Mouse (Mus musculus) right cerebral cortex, postnatal 10 days (tissue): ENCODE results near the gene Ccdc159.
A peak's percentile ranks its signal among the peaks of the same experiment; 100 is the strongest.

Source experiments
- DNase-seq, 2 experiments: peaks; one replicate each; pipeline ENCODE4 v3.0.0; 2021; ENCODE audit warnings: low spot score in 2 of 2

Gene Ccdc159

DNA sequence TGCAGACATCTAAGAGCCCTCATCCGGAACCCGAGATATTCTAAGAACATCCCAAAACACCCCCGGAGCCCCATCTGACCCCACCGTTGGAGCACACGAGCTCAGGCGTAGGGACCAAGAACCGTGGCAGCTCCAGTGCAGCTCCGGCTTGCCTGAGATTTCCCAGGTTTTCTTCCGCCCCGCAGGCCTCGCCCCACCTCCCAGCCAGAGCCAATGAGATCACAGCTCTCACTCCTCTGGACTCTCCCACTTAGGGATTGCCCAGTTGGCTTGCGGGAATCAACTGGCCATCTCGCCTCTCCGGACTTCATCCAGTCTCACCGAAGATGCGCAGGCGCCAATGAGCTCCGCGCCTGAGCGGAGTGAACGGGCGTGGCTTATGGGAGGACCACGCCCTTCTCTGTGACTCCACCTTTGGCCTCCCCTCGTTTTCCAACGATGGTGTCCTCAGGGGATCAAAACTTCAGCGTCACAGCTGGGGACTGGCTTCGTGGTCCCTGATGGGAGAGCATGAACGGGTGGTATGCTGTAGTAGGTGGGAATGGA lies at the start of gene Ccdc159, which contains the start of gene Tmem205:
Gene Ccdc159, plus strand, starts transcription at position 264 of the 546 bp plus-strand sequence.
Gene Tmem205, minus strand, starts transcription at position 349 of the 546 bp plus-strand sequence.
- DNase-seq, result peak; percentile 95 to 97

- no peak for DNase-seq
Measured at GRCm38 (mm10) chr9:21889229-21889628, 38.0 kb upstream of the Ccdc159 start.

- peak; percentile 85 to 88 for DNase-seq
Measured at GRCm38 (mm10) chr9:21901223-21901820, 25.9 kb upstream of the Ccdc159 start.

DNA sequence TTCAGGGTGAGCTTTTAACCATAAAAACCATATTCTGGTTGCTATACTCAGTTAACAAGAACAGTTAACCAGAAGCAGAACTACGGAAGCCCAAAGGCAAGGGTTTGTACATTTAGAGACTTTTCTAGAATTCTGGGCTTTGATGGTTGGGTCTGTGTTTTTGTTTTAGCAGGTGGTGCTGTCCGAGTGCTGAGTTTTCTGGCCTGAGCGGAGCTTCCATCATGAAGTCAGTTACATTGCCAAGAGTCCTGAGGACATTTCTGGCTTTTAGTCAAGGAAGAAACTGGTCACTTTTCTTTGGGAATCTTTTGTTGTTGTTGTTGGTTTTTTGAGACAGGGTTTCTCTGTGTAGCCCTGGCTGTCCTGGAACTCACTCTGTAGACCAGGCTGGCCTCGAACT lies 23.2 kb upstream of the Ccdc159 start:
- no peak for DNase-seq

GRCm38 (mm10) chr9:21908216-21908615 lies 19.1 kb upstream of the Ccdc159 start:
- DNase-seq, result no peak

GRCm38 (mm10) chr9:21909474-21910223 lies 17.6 kb upstream of the Ccdc159 start:
- no peak for DNase-seq

GRCm38 (mm10) chr9:21916851-21917492 lies 10.3 kb upstream of the Ccdc159 start:
- no peak for DNase-seq

DNA sequence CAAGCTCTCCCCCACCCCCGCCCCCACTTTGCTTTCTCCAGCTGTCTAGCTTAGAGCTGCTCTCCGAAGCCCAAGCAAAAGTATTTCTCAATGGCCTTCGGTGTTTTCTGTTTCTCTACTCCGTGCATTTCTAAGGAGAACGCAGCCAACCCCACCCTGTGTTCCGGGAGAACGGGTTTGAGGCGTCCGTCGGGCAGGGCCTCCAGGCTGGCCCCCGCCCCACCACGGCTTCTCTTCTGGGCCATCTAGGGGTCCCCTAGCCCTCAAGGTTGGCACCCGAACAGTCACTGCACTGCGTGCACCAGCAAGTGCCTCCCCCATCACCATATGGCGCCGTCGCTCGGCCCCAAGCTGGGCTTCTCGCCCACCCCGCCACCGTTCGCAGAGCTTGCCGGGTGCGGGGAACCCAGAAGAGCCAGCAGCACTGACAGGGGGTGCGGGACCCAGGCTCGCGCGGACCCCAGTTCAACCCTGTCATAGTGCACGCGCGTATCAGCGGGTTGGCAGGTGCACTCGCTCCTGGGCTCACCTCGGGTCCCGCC lies 9.7 kb upstream of the Ccdc159 start:
- peak; percentile 86 to 88 for DNase-seq

- DNase-seq, result peak; percentile 94 to 95
Measured at GRCm38 (mm10) chr9:21918035-21918592, 9.2 kb upstream of the Ccdc159 start, which contains the start of gene Rab3d. TSS of gene Rab3d (minus strand) at chr9:21918192.

DNA sequence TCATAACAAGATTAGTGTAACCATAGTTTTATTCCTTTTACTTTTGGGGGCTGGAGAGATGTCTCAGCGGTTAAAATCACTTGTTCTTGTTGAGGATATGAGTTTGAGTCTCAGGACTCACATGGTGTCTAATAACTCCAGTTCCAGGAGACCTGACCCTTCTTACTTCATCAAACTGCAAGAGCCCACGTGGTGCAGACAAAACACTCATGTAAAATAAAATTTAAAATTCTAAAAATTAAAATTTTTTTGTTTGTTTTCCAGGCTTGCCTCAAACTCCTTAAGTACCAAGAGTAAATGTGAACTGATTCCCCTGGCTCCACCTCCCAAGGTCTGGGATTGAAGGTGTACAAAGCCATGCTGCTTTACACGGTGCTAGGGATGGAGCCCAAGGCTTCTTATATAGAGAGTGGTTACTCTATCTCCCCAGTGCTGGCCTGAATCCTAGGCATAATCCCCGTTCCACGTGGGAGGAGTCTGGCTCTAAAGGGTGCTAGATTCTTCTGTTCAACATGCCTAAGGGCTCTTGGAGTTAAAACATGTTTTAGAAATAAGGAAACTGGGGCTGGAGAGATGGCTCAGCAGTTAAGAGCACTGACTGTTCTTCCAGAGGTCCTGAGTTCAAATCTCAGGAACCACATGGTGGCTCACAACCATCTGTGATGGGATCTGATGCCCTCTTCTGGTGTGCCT lies 8.4 kb upstream of the Ccdc159 start:
- no peak for DNase-seq

DNA sequence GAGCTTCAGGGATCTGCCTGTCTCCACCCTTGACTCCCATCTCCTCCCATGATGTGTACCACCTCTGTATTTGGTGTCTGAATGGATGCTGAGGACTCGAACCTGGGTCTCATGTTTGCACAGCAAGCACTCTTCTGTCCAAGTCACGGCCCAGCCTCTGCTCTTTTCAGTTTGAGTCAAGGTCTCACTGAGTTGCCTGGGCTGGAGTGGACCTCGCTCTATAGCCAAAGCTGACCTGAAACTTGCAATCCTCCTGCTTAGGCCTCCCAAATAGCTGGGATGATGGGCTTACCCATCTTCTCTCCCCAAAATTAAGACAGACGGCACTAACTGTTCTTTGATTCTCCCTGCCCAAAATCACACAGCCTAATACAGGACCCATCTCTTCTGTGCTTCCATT lies 4.2 kb upstream of the Ccdc159 start:
- DNase-seq, result no peak

DNA sequence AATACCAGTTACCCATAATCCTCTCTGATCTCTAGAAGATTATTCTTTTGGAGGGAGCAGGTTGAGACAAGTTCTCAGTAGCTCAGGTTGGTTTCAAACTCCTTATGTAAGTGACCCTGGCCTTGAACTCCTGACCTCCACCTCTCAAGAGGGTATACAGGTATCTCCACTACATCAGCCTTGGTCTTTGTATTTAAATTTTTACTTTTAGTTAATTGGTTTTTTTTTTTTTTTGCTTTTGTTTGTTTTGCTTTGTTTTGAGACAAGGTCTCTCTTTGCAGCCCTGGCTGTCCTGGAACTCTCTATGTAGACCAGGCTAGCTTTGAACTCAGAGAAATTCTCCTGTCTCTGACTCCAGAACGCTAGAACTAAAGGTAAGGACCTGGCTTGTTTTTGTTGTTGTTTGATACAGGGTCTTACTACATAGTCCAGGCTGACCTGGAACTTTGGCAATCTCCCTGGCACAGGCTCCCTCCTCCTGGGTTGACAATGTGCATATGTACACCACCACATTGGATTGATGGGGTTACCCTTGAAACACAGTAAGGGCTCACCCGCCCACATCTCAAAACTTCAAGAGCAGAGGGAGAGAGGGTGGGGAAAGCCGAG lies 3.7 kb upstream of the Ccdc159 start:
- DNase-seq, result no peak

DNA sequence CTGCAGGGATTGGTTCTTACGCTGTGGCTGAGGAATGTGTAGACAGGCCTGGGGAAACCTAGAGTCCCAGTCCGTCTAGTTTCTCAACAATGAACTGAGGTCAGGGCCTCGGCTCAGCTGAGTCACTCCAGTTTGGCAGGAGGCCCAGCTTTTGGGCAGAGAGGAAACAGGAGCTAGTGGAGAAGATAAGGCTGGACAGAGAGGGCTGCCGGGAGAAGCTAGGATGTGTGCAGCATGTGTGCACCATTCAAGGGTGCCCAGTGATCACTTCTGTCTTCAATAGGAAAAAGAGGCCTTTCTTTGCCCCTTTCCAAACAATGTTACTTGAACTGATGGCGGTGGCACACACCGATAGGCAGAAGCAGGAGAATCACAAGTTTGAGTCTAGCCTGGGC lies 3.2 kb upstream of the Ccdc159 start:
- DNase-seq, result no peak

DNA sequence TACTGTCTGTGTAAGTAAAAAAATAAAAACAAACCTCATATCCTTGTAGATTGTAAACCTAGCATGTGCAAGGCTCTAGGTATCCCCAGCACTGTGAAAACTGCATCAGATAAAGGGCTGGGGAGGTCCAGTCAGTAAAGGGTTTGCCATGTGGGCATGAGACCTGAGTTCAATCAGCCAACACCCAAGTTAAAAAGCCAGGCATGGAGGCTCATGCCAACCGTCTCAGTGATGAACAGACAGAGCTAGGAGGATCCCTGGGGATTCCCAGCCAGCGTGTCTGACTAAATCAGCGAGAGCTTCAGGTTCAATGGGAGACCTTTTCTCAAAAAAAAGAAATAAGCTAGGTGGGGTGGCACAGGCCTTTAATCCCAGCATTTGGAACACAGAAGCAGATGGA lies 2.2 kb upstream of the Ccdc159 start:
- DNase-seq, result no peak

- no peak for DNase-seq
Measured at GRCm38 (mm10) chr9:21925506-21925905, 1.8 kb upstream of the Ccdc159 start.

DNA sequence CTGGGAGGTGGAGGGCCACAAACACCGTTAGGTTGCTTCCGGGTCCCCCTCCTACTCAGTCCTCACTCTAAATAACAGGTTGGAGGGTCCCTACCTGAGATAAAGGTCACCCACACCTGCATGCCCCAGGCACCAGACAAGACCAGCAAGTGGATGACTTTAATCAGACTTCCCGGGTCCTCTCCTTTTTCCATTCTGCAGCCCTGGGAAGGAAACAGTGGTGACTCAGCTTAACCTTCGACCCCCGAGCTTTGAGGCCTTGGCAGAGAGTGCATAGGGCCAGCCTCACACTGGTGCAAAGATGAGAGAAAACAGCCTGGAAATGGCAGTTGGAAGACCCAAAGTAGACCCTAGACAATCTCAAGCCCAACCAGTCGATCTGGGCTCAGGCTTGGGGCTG lies 1.1 kb upstream of the Ccdc159 start:
- DNase-seq, result no peak

DNA sequence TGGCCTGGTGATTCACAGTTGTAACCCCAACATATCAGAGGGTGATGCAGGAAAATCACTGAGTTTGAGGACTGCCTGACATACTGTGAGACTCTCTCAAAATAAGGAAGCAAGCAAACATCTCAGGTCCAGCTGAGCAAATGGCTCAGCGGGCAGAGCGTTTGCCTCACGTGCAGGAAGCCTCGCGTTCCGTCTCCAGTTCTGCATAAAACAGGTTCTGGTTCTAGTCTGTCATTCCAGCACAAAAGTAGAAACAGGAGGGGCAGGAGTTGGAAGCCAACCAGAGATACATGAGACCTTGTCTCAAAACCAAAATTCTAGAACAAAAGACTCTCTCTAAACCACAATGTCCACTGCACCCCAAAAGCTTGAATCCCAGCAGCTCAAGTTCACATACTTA lies 487 bp upstream of the Ccdc159 start:
- no peak for DNase-seq

DNA sequence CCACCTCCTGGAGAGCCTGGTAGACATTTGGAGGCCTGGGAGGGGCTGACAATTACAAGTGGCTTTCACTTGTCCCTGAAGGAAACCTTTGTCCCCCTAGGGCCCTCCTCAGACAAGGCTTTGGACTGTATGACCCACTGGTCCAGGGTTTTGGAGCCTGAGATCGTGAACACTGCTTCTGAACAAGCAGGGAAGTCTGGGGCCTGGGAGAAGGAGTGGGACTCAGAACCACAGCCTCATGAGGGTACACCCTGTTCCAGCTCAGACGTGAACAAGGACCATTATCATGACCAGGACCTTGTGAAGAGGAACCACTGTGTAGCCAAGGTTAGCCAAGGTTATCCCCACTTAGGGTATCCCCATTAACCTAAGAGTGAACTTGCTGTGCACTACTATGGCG lies 1.9 kb downstream of the Ccdc159 start:
- no peak for DNase-seq

- DNase-seq, result no peak
Measured at GRCm38 (mm10) chr9:21932006-21932405, 4.7 kb downstream of the Ccdc159 start.

DNA sequence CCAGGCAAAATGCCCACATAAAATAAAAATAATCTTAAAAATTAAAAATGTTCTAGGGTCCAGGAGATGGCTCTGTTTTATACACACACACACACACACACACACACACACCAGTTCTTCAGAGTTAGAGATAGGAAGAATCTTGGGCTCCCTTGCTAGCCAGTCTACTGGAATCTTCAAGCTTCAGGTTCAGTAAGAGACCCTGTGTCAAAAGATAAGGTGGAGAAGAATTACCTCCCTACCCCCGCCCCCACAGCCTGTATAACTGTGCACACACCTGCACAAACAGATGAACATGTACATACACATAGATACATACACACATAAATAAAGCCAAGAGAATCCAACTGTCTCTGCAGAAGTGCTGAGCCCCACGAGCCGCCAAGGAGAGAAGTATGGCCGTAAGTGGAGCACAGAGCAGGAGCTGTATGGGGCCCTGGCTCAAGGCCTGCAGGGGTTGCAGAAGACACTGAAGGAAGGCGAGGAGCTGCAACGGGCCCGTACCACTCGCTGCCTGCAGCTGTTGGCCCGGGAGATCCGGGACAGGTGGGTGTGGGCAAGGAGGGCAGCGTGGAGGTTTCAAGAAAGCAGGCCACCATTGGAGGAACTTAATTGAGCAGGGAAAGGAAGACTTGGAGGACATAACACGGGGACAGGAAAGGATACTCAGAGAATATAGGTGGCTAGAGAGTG lies 5.3 kb downstream of the Ccdc159 start:
- DNase-seq, result no peak
